Mouse (Mus musculus) lung, adult 2 months (tissue): ENCODE measurements at regions not wholly inside any gene's neighbourhood (a gene's known extent, or its start where the extent isn't known, plus 50 kb on each side); places are given as distances from the start of the nearest gene placed in this dataset.
A peak's percentile ranks its signal among the peaks of the same experiment; 100 is the strongest.

ENCODE experiments used
- CTCF ChIP-seq: fragments of 200-500 bp; IDR thresholded peaks from 2 replicates; pipeline ENCODE4 v1.5.1; 2011; ENCODE audit warnings: mild to moderate bottlenecking, low read length, control low read depth; ENCODE audit not compliant: insufficient read depth
- POLR2A ChIP-seq: fragments of 200-500 bp; IDR thresholded peaks from 2 replicates; pipeline ENCODE4 v1.6.1; 2011; ENCODE audit warnings: low read depth, mild to moderate bottlenecking, control low read depth, low read length, borderline replicate concordance; ENCODE audit errors: extremely low read depth

GRCm38 (mm10) chr4:64832882-64833281, 291.1 kb upstream of the Pappa start:
- 0 out of 2 replicates have a peak, but pooled peaks have one; percentile 13 for TF ChIP-seq CTCF
- no peak for TF ChIP-seq POLR2A
